Mouse (Mus musculus) E14TG2a.4 (cell line): Measurements from ENCODE around the gene Hoxa5.

ENCODE experiments used
- CTCF ChIP-seq: conservative IDR thresholded peaks from 2 replicates; pipeline ENCODE4 v1.5.1; 2014; ENCODE audit warnings: low read length
- NANOG ChIP-seq: IDR thresholded peaks from 2 replicates; pipeline ENCODE4 v1.6.1; 2014; ENCODE audit warnings: borderline replicate concordance, low read length, mixed read lengths
- POU5F1 ChIP-seq: IDR thresholded peaks from 2 replicates; pipeline ENCODE4 v1.6.1; 2014; ENCODE audit warnings: low read length, borderline replicate concordance

DNA sequence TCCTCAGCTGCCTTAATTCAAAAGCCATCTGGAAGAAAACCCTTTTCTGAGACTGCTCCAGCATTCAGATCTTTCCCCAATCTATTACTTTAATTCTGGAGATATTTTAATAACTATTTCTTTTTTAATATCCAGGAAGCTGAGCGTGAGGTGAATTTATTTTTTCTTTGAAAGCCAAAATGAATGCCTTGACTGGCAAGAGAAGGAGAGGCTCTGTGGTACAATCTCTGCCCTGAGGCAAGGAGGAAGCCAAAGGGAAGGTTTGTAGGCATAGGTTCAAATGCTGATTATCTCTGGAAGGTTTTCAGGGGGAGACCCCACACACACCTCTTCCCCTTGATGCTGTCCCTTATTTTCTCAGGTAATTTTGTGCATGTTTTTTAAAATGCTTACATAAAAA lies 37.2 kb downstream of the Hoxa5 start:
- TF ChIP-seq CTCF (no peak), NANOG (no peak), POU5F1 (no peak)
